Mouse (Mus musculus): ENCODE data around the gene Tmem59l. TPM values are rescaled to one million over a fixed set of nuclear protein-coding genes. Genes with fewer than 3 reads are reported as not detected.
A peak's percentile ranks its signal among the peaks of the same experiment; 100 is the strongest.

Gene Tmem59l
- polyA plus RNA-seq, 1 experiment, result 0.08 TPM

GRCm38 (mm10) chr8:70488931-70489470, 1.8 kb upstream of the Tmem59l start:
- no peak for DNase-seq (ENCODE audit: low spot score)

- DNase-seq (ENCODE audit: low spot score), result no peak
Observed at GRCm38 (mm10) chr8:70487993-70488796, 1.0 kb upstream of the Tmem59l start.

DNA sequence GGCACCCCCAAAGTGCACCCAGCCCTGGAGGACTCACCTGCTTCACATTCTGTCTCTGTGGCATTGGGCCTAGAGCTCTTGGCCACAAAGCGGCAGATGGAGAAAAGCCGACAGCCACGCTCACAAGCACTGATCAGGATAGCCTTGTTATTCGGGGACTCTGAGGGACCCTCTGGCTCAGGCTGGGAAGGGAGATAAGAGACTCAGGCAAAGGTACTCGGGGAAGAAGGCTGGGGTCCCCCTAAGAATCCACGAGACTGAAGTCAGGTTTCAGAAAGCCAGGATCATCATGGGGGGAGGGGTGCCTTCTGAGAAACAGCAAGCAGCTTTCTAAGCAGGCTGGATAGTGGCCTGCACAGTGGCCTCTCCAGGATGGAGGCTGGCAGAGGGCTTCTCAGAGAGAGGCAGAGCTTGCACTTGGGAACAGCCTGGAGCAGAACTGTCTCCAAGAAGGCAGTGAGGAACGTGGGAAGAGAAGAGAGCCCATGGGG, 922 bp downstream of the Tmem59l start:
- no peak for DNase-seq (ENCODE audit: low spot score)

DNA sequence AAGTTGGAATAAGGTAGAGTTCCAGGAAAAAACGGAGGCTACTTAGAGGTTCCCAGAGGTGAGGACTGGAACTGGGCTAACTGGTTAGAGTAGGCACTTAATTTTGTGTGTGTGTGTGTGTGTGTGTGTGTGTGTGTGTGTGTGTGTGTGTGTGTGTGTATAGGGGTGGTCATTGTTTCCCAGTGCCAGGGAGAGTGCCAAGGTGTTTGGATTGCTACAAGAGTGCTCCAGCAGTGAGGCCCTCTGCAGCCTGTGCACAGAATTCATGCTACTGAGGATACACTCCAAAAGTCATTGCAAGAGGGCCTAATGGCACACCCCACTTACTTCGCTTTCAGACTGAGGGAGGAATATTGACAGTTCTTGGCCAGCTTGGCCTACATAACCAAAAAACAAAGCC, 4.2 kb downstream of the Tmem59l start:
- DNase-seq (ENCODE audit: low spot score), result no peak

DNA sequence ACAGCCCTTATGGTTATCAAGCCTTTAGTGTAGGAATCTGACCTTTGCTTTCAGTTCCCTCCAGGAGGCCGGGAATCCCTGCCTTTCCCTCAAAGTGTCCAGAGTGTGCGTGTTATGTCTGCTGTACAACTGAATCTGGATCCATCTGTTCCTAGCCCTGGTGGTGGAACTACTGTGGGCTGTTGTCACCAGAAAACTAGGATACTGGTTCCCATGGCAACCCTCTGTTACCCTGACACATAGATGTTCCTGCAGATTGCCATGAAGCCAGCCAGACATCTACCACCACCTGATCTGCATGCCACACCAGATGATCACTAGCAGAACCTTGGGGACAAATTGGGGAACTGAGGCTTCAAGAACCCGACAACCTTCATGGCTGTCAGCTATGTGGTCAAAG, 5.2 kb downstream of the Tmem59l start:
- DNase-seq (ENCODE audit: low spot score), result no peak

- DNase-seq (ENCODE audit: low spot score), result no peak
Observed at GRCm38 (mm10) chr8:70477269-70477982, 9.7 kb downstream of the Tmem59l start.

DNA sequence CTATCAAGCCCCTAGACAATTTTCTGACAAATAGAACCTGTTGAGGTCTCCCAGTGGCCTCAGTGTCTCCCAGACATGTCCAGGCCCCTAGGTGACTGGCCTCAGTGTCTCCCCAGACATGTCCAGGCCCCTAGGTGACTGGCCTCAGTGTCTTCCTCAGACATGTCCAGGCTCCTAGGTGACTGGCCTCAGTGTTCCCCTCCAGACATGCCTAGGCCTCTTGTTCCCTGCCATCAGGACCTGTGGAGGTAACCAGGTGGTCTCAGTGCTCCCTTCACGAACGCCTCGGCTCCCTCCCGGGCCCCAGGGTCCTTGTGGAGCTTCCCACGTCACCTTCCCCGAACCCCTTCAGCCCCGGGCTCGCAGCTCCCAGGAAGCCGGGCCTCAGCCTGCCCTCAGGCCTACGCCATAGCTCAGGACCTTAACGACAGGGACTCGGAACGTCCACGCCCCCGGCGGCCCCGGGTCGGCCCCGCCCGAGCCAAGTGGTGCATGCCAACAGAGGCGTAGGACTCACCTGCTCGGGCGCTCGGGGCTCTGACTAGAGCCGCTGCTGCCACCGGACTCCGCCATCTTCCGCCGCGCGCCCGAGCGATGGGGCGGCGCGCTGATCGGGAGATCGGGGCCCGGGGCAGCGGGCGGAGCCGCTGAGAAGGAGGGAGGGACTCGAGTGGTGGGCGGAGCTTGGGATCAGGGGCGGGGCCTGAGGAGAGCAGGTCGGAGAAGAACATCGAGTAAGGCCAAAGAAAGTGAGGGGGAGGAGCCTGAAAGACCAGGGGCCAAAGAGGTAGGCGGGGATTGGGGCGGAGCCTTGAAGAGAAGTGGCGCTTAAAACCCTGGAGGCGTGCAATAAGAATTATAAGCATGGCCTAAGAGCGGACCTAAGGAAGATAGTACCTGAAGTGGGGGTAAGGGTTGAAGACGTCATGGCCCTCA, 10.6 kb downstream of the Tmem59l start, which contains the start of gene Klhl26:
TSS of gene Klhl26 (minus strand) at position 636 of the 936 bp plus-strand sequence.
- peak; percentile 88 for DNase-seq (ENCODE audit: low spot score)

GRCm38 (mm10) chr8:70471856-70472255, 15.3 kb downstream of the Tmem59l start:
- no peak for DNase-seq (ENCODE audit: low spot score)

- no peak for DNase-seq (ENCODE audit: low spot score)
Observed at GRCm38 (mm10) chr8:70469938-70470337, 17.2 kb downstream of the Tmem59l start.

GRCm38 (mm10) chr8:70469295-70469916, 17.8 kb downstream of the Tmem59l start:
- DNase-seq (ENCODE audit: low spot score), result no peak

- DNase-seq (ENCODE audit: low spot score), result no peak
Observed at GRCm38 (mm10) chr8:70468733-70469132, 18.4 kb downstream of the Tmem59l start.

DNA sequence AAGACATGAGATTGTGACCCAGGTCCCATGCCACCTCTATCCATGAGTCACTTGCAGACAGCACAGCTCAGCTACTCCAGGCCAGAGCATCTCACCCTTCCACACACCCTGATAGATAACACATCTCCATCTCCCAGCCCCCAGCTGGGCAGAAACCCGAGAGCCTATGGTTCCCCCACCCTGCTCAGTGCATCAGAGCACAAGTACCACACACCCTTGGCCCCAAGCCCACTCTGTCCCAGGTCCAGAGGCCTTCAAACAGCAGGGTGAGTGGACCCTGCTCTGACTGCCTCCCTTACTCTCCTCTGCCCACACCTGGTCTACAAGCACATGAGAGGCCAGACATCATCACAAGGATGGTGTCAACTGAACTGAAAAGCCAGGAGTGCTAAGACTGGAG, 19.3 kb downstream of the Tmem59l start:
- DNase-seq (ENCODE audit: low spot score), result no peak

DNA sequence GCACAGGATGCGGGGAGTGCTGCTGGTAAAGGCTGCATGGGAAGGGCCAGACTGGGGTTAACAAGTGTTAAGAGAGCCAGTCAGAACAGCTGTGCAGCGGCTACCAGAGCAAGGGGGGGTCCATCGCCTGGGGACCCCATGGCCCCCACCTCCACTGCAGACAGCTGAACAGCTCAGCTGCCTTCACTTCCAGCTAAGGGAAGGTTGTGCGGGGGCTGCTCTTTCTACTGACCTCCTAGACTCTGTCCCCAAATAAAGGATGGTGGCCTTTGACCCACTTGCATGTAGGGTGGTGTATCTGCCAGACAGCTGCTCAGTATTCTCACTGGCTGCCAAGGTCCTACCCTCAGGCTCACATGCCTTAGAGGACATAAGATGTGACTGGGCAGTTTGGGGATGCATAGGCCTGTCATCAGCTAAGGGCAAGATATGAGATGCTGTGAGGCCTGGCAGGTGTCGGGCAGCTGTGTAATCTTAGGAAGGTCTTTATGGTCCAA, 19.9 kb downstream of the Tmem59l start:
- DNase-seq (ENCODE audit: low spot score), result no peak

- no peak for DNase-seq (ENCODE audit: low spot score)
Observed at GRCm38 (mm10) chr8:70466771-70467170, 20.4 kb downstream of the Tmem59l start.

GRCm38 (mm10) chr8:70466305-70466704, 20.9 kb downstream of the Tmem59l start:
- DNase-seq (ENCODE audit: low spot score), result no peak

GRCm38 (mm10) chr8:70465701-70466100, 21.5 kb downstream of the Tmem59l start:
- no peak for DNase-seq (ENCODE audit: low spot score)

GRCm38 (mm10) chr8:70464162-70464561, 23.0 kb downstream of the Tmem59l start:
- no peak for DNase-seq (ENCODE audit: low spot score)

GRCm38 (mm10) chr8:70463306-70463705, 23.9 kb downstream of the Tmem59l start:
- no peak for DNase-seq (ENCODE audit: low spot score)

DNA sequence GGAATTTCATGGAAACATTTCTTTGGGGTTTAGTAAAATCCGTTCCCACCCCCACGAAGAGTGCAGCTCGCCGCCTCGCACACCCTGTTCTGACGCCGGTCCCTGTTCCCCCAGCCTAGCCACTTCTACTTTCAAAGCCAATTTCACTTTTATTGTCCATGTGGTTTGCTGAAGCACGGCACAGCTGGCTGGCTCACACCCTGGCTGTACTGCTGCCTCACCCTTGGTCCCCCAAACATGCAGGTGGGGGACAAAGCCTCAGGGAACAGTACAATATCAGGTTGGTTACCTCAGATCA, 24.7 kb downstream of the Tmem59l start:
- DNase-seq (ENCODE audit: low spot score), result no peak

- DNase-seq (ENCODE audit: low spot score), result no peak
Observed at GRCm38 (mm10) chr8:70461765-70462515, 25.2 kb downstream of the Tmem59l start.

Measured in urinary bladder, adult 2 months (tissue).